Mouse (Mus musculus) cerebellum, postnatal 4 days (tissue): ENCODE measurements around the gene Fgf15.

Experiments
- DNase-seq, 2 experiments: peaks; one replicate each; pipeline ENCODE4 v3.0.0; 2022; ENCODE audit warnings: low spot score in 2 of 2, mixed read lengths in 1 of 2

The Fgf15 gene

DNA sequence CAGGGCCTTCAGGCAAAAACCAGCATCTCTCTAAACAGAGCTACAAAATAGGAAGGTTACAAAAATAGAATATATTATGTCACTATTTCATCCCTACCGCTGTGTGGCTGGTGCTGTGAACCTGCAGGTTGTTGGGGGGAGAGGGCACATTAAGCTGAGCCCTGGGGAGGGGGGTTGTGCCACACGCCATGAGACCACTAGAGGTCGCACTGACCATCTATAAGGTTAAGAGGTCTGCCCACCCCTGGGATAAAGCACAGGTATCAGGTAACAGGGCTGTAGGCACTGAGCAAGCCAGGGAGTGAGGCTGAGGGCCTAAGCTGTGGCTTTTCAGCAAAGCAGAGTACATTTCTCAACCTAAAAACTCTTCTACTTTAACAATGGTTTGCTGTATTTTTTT is 35.4 kb downstream of the Fgf15 start:
- DNase-seq: peak in 1 of 2 experiments; percentile 52

GRCm38 (mm10) chr7:144932389-144932937 is 36.1 kb downstream of the Fgf15 start:
- no peak for DNase-seq

DNA sequence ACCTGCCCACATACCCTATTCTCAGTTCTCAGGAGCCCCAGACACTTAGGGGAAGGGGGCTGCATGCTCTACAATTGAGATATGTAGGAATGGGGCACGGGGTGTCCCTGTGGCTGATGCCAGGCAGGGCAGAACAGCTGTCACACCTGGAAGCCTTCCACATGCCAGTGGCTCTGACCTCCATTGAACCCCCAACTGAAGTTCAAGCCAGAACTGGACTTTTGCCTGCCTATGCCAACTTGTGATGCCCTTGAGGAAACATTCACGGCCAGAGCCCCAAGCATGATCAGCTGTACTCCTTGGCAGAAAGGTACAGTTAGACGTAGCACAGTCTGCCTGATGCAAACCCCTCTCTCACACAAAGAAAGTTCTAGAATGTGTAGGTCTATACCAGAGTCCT is 37.0 kb downstream of the Fgf15 start:
- no peak for DNase-seq

GRCm38 (mm10) chr7:144933796-144934195 is 37.5 kb downstream of the Fgf15 start:
- DNase-seq: no peak

DNA sequence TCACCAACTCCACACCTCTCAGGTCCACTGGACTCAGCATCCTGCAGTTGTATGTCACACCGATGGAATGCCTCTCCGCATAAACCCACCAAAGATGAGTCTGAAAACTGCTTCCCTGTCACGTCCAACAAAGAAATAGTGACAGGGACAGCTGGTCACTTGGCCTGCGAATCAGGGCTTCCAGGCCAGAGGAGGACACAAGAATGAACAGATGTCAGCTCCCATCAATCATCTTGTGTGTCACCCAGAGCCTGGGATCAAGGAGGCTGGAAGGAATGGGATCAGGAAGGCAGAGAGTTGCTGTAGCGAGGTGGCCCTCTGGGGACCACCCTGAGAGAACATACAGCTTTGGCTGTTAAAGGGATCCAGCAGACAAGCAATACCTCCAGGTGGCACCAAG is 38.6 kb downstream of the Fgf15 start:
- DNase-seq: no peak

- DNase-seq: peak in 1 of 2 experiments; percentile 52
Observed at GRCm38 (mm10) chr7:144935563-144935962, 39.2 kb downstream of the Fgf15 start.

GRCm38 (mm10) chr7:144936311-144936880 is 40.1 kb downstream of the Fgf15 start:
- no peak for DNase-seq

- DNase-seq: peak; percentile 91 to 93
Observed at GRCm38 (mm10) chr7:144937490-144937889, 41.2 kb downstream of the Fgf15 start.

DNA sequence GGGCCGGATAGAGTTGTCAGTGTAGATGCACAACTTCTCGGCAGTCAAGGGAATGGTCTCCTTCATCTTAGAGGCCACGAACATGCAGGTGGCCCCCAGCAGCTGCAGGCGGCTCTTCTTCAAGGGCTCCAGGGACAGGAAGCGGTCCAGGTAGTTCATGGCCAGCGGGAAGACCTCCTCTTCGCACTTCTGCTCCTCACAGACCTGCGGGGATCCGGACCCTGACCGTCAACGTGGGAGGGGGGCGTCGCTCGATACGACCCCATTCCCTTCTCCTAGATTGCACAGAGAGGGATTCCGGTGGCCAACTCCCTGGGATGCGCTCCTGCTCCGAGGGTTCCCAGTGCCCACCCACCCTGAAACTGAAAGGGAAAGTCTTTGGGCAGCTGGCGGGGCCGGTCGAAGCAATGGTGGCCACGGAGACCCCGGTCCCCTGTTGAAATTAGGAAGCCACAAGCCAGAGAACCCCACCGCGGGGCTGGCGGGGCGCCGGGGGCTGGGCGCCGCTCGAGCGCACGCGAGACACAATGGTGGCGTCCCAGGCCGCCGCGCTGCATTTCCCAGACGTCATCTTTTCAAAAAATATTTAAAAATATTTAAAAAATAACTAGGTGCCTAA is 41.7 kb downstream of the Fgf15 start:
- no peak for DNase-seq

GRCm38 (mm10) chr7:144938661-144939343 is 42.5 kb downstream of the Fgf15 start:
- no peak for DNase-seq

- peak in 1 of 2 experiments; percentile 65 for DNase-seq
Observed at GRCm38 (mm10) chr7:144939344-144940002, 43.1 kb downstream of the Fgf15 start, which contains the start of gene Ccnd1. Gene Ccnd1 (minus strand): TSS chr7:144939925.

DNA sequence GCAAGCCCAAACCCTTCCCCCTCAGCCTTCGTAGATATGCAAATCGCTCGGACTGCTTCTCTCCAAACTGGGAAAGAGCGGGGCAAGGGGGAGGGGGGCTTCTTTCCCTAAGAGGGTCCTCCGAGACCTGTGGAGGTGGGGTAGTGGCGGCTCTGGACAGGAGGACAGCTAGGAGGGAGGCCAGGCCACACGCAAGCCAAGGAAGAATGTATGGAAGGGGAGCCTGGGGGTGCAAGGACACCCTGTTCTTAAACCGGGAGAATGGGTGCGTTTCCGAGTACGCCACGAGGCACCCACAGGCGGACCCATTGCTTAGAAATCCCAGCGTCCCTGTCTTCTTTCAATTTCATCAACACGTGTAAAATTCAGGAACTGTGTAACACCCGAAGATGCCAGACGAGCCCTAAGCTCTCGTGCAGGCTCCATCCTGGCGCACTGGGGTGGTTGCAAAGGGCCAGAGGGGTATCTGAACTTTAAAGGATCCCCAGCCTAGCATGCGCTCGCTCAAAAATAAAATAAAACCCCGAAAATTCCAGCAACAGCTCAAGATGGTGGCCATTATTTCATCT is 43.8 kb downstream of the Fgf15 start:
- DNase-seq: peak in 1 of 2 experiments; percentile 36

DNA sequence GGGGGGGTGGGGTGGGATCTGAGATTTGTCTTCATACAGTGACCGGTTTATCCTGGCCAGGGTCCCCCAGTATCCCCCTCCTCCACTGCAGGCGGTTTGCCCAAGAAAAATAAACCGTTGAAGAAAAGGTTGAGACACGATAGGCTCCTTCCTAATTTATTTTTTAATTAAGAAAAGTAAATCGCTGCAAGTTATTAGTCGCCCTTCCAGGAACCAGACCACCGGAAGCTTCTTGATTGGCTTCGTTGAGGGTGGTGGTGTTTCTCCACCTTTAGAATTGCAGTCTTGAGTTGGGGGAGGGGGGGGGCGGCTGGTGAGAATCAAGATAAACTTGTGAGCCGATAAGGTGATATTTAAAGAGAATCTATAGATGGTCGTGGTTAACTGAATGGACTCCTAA is 44.3 kb downstream of the Fgf15 start:
- no peak for DNase-seq

DNA sequence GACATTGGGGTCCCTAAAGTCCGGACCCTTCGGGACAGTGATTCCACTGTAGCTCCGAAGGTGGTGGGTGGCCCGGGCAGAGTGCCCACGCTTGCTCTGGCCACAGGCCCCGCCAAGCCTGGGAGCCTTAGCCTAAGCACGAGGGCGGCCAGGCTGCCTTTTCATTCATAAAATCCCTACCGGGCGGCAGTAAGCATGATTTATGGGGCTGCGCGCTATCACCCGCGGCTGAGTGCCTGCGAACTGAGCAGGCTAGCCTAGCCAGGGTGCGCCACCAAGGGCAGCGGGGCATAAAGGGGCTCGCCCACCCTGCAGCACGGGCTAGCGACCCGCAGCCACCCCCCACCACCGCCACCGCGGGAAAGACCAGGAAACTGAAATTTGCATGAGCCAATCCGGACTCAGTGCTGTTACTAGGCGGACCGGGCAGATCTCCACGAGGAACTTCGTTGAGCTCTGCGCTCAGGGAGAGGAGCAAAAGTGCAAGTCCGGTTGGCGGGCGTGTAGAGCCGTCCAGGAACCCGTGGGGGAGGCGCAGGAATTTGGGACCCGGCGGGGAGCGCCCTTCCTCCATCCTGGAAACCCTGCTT is 45.0 kb downstream of the Fgf15 start:
- DNase-seq: peak; percentile 58 to 81

GRCm38 (mm10) chr7:144942071-144942743 is 45.9 kb downstream of the Fgf15 start:
- DNase-seq: no peak

DNA sequence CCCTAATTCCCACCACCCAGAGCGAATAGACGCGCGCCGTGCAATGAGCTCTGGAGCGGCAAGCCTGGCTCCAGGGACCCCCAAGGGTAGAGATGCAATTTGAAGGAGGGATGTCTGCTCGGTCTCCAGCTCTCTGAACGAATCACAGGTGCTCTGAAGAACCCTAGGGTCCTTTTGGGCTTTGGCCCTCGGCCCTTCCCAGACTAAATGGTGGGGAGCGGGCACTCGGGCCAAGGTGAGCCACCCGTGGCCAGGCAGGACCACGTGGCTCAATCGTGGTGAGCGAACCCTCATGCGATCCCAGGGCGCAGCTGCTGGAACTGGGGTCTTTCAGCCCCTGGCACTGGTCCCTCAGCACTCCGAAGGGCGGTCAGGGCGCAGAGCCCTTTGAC is 46.4 kb downstream of the Fgf15 start:
- DNase-seq: no peak

- peak; percentile 47 to 71 for DNase-seq
Observed at GRCm38 (mm10) chr7:144943254-144943653, 46.9 kb downstream of the Fgf15 start.
